Mouse (Mus musculus) inflammation-experienced regulatory T-cells, adult 6 months (primary cell): ENCODE data around the gene Hist1h2ag. TPM values are rescaled to one million over a fixed set of nuclear protein-coding genes. Genes with fewer than 3 reads are reported as not detected.
"Not testable (repeated sequence)": the region's sequence is repeated elsewhere in the genome, so short reads cannot be mapped to it uniquely, and the experiment has no call there.

ENCODE experiments used
- ATAC-seq: one replicate; pipeline ENCODE4 v1.8.0; 2017
- polyA plus RNA-seq, 3 experiments: library from polyadenylated mRNA; unstranded; fragments of 100-300 nt; shearing (Covaris generic); gene quantifications; one replicate each; pipeline ENCODE4 v1.2.1; 2017

Hist1h2ag gene
- polyA plus RNA-seq: 1 to 10 TPM in 2 of 3 experiments, not detected in 1; 3.9 to 4.5 TPM

DNA sequence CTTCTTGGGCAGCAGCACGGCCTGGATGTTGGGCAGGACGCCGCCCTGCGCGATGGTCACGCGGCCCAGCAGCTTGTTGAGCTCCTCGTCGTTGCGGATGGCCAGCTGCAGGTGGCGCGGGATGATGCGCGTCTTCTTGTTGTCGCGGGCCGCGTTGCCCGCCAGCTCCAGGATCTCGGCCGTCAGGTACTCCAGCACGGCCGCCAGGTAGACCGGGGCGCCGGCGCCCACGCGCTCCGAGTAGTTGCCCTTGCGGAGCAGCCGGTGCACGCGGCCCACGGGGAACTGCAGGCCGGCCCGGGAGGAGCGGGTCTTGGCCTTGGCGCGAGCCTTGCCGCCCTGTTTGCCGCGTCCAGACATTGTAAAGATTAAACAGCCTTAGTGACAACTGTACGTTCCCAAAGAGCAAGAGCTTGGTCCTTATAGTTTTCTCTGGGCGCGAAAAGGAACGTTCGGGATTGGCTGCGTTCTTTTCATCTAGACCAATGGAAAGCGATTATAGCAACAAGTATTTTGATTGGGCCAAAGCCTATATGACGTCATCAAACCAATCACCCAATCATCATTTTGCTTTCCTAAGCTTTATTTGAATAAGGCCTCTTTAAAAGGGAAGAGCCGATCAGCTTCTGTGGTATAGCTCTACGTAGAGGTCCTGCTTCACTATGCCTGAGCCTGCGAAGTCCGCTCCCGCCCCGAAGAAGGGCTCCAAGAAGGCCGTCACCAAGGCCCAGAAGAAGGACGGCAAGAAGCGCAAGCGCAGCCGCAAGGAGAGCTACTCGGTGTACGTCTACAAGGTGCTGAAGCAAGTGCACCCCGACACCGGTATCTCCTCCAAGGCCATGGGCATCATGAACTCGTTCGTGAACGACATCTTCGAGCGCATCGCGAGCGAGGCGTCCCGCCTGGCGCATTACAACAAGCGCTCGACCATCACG is at the start of gene Hist1h2ag, which contains the start of gene Hist1h2bj:
Hist1h2ag (minus strand) TSS at position 377 of the 935 bp plus-strand sequence.
Hist1h2bj (plus strand) TSS at position 647 of the 935 bp plus-strand sequence.
- peak; percentile 91 for ATAC-seq

DNA sequence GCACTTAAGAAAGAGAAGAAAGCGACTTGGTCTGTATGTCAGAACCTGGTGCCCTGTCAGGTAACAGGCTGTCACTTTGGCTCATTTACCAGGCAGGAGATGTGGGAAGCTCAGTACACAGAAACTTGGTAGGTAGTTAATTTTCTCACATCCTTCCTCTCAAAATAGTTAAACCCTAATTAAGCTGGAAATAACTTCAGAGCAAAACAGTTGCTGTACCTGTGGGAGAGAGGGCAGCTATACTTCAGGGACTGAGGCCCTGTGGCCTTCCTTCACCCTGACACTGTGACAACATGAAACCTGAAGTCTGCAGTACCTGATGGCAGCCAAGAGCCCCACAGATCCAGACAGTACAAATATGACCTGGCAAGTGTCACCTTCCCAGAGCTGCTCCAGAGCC is 41.4 kb upstream of the Hist1h2ag start, which contains the start of gene Vmn1r188:
Vmn1r188 (plus strand) TSS at position 301 of the 400 bp plus-strand sequence.
- ATAC-seq: not testable (repeated sequence)

DNA sequence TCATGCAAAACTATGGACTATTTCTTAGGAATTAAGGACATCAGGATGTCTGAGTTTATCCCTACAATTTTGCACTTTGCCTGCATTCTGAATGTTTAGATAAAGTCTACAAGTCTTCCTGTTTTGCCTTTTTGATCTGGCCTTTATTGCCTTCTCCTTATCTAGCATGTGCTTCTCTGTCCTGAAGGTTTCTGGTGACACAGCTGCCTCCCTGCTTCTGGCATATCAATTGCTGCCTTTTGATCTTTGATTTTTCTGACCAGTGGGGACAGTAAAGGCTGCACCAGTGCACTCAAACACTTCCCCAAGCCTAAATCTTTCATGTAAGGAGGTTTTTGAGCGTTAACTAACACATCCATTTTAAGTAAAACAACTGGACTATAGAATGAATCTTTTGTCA is 20.7 kb upstream of the Hist1h2ag start:
- ATAC-seq: no peak

DNA sequence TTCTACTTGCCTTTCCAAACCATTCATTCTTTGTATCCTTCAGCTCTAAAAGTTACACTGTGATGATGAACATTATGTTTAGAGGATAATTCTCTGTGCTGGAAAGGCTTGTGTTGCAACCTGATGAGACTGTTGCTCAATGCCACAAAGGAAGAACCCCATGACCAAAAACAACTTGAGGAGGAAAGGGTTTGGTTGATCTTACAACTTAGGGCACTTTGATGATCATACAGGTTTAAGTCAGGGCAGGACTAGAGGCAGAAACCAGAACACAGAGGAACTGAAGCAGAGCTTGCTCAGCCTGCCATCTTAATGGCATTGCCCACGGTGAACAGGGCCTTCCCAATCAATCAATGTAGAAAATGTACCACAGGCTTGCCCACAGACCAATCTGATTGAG is 18.7 kb upstream of the Hist1h2ag start:
- no peak for ATAC-seq

DNA sequence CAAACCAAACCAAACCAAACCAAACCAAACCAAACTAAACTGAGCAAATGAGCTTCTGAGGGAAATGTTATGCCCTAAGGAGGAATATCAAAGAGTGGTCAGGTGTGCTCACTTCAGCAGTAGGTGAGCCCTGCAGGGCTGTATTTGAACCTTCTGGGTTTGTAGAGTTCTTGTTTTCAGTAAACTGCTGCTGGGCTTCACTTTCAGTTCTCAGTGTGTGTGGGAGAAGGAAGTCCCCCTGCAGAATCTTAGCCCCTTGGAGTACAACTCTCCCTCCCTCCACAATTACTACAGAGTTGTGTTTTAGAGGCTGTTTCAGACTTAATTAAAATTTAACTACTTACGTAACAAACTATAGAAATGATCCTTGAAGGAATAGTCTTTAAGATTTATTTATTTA is 11.0 kb upstream of the Hist1h2ag start:
- no peak for ATAC-seq

DNA sequence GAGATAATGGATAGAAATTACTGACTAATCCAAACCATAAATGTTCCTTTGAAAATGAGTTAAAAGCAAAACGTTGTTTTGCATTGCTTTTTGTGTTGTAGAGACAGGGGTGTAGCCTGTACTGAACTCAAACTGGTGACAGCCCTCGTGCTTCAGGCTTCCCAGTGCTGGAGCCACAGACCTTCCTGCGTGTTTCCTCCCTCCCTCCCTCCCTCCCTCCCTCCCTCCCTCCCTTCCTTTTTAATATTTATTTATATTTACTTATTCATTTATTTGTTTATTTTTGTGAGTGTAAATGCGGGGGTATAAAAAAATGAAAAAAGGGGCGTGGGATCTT is 8.7 kb upstream of the Hist1h2ag start:
- ATAC-seq: no peak

DNA sequence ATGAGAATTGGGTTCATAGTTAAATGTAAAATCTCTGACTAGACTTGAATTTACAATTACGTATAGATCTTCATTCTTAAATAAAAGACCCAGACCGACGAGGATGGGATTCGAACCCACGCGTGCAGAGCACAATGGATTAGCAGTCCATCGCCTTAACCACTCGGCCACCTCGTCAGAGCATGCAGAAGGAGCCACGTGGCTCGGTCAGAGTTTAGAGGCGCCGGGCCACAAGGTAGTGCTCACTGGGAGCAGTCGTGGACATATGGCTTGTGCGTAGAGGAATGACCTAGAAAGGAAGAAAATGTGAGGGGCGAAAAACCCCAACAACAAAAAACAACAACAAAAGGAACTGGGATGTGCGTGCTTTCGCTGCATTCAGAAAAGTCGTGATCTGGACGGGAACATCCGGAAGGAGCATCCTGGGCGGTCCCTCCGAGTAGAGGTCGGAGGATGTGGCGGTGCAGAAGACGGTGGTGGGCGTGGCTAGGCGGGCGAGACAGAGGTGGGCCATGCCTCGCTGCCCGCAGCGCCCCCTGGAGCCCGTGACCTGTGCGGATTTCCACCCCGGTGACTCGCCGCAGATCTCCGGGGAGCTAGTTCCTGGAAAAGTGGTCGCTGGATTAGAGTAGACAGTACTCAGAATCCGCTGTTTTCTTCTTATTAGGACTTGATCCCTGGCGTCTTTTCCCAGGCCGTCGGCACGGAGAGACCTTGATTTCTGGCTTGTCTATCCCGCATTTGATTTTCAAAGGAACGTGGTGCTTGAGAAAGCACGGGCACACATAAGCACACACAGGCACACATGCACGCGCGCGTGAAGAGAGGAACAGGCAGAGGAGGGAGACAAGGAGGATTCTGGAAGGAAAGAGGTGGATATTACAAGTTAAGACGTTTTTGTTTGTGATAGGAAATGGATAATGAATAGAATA is 8.1 kb upstream of the Hist1h2ag start:
- ATAC-seq: peak; percentile 91

DNA sequence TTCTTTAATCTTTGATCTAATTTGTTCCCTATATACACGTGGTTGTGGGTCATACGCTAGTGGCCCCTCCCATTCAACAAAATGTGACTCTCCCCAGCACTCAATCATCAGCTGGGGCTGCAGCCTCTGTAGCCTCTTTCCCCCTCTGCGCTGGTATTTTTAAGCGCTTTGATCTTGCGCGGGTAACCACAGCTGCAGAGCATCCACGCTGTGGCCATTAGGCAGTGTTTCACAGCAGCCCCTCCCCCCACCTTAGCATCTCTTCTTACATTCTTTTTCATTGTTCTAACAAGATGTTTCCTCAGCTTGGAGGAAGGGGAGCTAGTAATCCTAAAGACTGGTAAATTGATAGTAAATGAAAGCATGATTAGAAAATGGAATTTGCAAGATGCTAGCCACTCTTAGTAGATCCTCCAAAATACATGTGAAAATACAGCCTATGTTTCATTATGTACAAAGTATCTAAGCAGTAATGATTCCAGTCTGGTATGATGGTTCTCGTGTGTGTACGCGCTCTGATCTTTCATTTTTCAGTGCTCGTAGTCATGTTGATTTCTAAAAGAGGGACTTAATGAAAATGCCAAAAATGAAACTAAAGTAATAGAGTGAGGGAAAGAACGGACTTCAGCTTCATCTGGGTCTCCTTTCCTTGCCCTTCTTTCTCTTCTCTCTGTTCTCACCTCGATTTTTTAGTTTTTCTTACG is 7.1 kb upstream of the Hist1h2ag start:
- peak; percentile 35 for ATAC-seq

DNA sequence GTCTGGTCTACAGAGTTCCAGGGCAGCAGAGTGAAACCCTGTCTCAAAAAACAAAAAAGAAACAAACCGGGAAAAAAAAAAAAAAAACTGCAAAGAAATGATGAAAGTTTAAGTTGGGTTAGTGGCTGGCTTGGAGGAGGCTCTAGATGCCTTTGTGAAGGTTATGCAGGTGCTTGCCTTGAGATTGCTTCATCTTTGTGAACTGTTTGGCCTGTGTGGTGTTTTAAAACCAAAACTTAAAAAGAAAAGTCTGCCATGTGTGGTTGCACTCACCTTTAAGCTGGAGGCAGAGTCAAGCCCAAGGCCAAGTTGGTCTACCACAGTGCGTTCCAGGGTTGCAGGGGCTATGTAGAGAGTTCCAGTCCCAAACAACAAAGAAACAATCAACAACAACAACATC is 6.3 kb upstream of the Hist1h2ag start:
- ATAC-seq: no peak

DNA sequence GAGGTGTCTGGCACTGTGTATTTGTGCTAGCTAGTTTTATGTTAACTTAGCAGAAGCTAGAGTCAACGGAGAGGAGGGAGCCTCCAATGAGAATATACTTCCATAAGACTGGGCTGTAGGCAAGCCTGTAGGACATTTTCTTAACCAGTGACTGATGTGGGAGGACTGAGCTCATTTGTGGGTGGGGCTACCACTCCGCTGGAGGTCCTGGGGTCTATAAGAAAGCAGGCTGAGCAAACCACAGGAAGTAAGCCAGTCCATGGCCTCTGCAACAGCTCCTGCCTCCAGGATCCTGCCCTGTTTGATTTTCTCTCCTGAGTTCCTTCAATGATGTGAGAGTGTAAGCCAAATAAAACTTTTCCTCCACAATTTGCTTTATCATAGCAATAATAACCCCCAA is 2.6 kb upstream of the Hist1h2ag start:
- ATAC-seq: no peak

DNA sequence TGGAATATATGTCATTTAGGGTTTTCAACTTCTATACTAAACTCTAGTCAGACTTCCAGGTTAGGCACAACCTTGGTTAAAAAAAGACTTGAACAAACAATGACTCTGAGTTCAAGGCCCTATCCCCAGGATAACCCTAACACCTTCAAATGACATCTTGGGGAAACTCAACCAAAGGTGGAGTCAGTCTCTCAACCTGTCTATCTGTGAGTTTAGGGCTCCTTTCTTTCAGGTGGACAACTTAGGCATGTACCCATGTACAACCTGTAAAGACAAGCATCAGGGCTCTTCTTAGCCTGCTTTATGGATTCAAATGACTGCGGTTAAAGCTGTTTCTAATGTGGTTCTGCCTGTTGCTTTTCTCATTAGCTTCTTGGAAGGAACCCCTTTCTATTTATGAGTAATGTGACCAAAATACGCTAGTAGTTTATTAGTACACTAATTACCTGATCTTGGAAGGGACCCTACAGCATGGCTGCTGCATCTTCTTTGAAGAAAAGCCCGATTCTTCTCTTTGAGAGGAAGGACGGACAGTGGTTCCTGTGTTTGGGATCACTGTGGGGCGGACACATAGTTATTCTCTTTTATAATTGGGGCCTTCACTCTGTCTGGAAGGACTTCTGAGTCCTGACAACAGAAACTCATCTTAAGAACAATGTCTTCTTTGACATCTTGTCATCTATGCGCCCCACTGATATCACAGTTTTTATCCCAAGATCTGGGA is 1.9 kb upstream of the Hist1h2ag start:
- no peak for ATAC-seq

DNA sequence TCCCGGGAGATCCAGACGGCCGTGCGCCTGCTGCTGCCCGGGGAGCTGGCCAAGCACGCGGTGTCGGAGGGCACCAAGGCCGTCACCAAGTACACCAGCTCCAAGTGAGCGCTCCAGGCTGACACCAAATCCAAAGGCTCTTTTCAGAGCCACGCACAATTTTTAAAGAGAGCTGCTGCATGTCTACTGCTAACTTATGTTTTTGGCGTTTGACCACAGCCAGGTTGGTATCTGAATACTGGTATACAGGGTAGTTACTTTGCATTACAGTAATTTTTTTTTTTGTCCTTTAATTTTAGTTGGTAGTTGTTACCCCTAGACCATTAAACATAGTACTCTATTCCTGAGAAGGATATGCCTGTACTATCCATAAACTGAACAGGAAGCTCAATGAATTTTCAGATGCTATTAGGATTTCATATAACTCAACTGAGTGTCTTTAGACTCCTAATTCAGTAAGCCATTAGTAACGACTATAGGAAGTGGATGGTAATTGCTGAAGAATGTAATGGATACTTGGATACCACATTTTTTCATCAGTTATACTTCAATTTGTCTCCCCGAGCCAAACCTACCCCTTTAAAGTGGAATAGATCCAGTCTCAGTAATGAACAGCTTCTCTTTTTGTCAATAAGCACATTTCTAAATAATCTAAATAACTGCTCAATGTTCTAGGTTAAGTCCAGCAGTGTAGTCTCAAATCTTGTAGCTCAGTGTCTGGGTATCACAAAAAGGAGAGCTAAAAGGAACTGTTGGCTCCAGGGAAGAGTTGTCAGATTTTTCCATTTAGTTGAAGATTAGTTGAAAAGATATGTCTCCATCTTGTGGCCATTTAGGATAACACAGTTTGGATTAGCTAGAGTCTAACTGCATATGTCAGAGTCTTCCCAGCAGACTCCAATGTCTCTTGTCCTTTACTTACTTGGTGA is 1.0 kb upstream of the Hist1h2ag start:
- ATAC-seq: no peak

DNA sequence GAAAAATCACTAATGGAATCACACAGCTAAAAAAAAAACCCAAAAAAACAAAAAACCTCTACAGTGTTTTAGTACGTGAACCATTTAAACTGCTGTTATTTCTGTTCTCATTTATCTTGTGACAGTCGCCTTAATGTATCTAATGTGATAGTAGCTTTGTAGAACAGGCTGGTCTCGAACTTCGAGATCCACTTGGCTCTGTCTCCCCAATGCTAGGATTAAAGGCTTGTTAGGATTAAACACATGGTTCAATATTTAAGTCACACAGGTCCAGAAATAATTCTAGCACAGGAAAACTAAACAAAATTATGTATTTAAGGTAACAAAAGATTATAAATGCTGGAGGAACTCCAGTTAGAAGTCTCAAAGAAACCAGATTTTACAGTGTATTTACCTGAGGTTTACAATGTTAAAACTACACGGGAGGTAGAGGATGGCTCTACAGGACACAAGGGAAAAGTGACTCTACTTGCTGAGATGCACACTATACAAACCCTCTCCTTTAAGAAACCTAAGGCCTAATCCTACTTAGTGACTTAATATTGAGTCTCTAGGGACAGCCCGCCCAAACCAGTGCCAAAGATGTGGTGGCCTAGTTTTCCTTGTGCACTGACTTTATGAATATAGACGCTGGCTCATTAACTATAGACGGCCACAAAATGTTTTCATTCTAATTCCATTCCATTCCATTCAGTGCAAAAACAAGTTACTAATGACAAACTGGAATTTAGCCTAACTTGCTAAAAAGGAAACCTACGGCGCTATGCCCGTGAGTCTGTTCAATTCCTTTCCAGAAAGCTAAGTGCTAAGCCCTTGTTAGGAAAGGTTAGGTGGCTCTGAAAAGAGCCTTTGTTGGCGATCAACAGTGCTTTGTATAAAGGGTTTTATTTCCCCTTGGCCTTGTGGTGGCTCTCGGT is 835 bp downstream of the Hist1h2ag start:
- no peak for ATAC-seq

DNA sequence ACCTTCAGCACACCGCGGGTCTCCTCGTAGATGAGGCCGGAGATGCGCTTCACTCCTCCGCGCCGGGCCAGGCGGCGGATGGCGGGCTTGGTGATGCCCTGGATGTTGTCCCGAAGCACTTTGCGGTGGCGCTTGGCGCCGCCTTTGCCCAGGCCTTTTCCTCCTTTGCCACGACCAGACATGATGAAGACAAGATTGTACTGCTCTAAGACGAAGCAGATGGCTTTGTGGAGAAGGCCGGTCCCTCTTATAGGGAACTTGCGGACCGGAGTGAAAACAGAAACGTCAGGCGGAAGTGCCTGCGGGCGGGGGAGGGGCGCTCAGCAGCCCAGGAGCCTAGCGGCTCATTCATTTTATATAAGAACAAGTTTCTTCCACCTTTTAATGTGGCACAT is 1.6 kb downstream of the Hist1h2ag start, which contains the start of gene Hist1h4i:
Hist1h4i (minus strand) TSS at position 221 of the 395 bp plus-strand sequence.
- ATAC-seq: peak; percentile 60

DNA sequence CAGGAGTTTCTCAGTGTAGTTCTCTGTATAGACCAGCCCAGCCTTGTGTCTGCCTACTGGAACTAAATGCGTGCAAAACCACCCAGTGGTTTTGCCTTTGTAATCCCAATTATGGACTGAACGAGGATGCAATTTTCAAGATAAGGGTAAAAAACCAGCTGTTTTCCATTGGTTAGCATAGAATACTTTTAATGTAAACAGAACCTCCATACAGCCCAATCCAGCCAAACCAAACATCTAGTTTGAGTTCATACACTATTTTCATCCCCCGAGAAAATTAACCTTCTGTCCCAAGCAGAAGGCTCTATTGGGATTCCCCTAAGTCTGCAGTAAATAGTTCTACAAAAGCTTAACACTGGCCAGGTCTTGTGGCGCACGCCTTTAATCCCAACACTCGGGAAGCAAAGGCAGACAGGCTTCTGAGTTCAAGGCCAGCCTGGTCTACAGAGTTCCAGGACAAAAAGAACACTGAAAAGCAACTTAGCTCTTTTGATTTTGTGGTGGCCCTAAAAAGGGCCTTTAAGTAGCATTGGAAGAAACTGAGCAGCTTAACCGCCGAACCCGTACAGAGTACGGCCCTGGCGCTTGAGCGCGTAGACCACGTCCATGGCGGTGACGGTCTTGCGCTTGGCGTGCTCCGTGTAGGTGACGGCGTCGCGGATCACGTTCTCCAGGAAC is 2.1 kb downstream of the Hist1h2ag start:
- ATAC-seq: no peak

DNA sequence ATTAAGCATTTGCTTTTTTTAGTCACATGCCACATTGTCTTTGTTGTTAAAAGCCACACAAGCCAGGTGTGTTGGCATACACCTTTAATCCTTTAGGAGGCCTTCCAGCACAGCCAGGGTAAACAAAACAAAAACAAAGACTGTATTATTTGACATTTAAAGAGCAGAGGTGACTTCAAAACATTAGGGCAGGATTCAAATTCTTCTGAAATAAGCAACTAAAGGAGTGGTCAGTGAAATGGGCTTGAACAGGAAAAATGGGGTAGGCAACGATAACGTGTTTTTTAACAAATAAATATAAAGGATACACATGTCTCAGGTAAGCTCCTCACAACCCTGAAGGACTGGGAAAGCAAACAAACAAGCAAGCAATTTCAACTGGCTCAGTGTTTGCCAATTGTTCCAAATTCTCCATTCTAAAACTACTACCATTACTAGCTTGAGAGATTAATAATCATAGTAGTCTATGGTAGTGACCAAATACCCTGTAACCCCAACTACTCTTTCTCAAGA is 2.7 kb downstream of the Hist1h2ag start:
- ATAC-seq: no peak

DNA sequence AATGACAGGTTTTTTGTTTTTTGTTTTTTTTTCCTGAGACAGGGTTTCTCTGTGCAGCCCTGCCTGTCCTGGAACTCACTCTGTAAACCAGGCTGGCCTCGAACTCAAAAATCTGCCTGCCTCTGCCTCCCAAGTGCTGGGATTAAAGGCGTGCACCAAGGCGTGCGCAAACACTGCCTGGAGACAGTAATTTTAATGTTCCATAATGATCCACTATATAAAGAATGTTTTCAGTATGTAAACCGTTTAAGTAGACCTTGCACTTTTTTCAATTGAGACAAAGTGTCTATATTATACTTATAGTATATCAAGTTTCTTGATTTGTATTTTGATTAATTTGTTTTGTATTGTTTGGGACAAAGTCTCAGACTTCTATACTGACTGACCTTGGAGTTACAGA is 3.4 kb downstream of the Hist1h2ag start:
- ATAC-seq: no peak

DNA sequence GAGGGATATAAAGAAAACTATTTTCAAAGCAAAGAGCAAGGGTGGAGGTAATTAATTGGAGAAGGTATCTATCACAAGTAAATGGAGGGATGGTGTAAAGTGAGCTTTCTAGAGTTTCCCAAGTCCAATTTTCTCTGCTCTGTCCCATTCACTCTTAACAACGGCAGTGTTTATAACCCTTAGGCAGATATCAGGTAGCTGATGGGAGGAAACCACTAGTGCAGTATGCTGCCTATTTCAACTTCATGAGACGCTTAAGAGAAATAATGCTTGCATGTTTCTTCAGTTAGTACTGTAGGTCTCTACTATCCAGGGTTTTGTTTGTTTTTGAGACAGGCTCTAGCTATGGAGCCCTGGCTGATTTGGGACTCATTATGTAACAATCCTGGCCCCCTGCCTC is 5.3 kb downstream of the Hist1h2ag start:
- ATAC-seq: no peak

DNA sequence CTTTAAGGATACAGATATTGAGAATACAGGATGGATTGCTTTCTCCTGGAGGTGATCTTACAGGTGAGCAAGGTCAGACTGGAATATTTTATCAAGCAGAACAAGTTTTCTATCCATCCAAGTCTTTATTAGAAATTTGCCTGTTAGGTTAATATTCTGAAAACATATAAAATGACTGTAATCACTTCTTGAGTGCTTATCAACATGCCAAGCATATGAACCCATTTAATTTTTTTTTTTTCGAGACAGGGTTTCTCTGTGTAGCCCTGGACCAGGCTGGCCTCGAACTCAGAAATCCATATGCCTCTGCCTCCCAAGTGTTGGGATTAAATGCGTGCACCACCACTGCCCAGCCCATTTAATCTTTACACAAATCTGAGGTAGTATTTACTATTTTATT is 5.8 kb downstream of the Hist1h2ag start:
- ATAC-seq: no peak
